Mouse (Mus musculus) spleen, adult 2 months (tissue): ENCODE data around the gene Arpc1b.

Experiments used
- CTCF ChIP-seq: fragments of 200-500 bp; IDR thresholded peaks from 2 replicates; pipeline ENCODE4 v1.5.1; 2011; ENCODE audit warnings: mild to moderate bottlenecking, inconsistent platforms; ENCODE audit not compliant: insufficient read depth, insufficient read length, insufficient replicate concordance; ENCODE audit errors: extremely low read depth
- POLR2A ChIP-seq: fragments of 200-500 bp; IDR thresholded peaks from 2 replicates; pipeline ENCODE4 v1.6.1; 2011; ENCODE audit warnings: low read depth, low read length, inconsistent platforms

GRCm38 (mm10) chr5:145114606-145115473, 825 bp downstream of the Arpc1b start:
- TF ChIP-seq CTCF (no peak), POLR2A (peak; percentile 67)
